Mouse (Mus musculus) megakaryocyte, embryonic 14.5 days (primary cell): ENCODE results near the gene Pla2g4d. TPM values are rescaled to one million over a fixed set of nuclear protein-coding genes. Genes with fewer than 3 reads are reported as not detected.

Experiments used
- H3K27me3 ChIP-seq: replicated peaks from 2 replicates; pipeline ENCODE3; 2012; ENCODE audit warnings: inconsistent platforms
- H3K36me3 ChIP-seq: replicated peaks from 2 replicates; pipeline ENCODE3; 2012; ENCODE audit warnings: low read length, inconsistent platforms, mixed read lengths
- H3K4me1 ChIP-seq: 2 replicates; pipeline ENCODE4 v1.6.1; 2012; ENCODE audit warnings: inconsistent platforms
- H3K4me3 ChIP-seq: replicated peaks from 2 replicates; pipeline ENCODE3; 2012; ENCODE audit warnings: moderate library complexity, mild to moderate bottlenecking, inconsistent platforms
- H3K9me3 ChIP-seq: 2 replicates; pipeline ENCODE4 v1.6.1; 2012; ENCODE audit warnings: inconsistent platforms
- FLI1 ChIP-seq: IDR thresholded peaks from 2 replicates; pipeline ENCODE4 v1.6.1; 2012; ENCODE audit warnings: low read length, inconsistent platforms, mixed read lengths
- GATA1 ChIP-seq: IDR thresholded peaks from 3 replicates; pipeline ENCODE4 v1.6.1; 2012; ENCODE audit warnings: mixed read lengths, low read length, inconsistent platforms, borderline replicate concordance
- polyA plus RNA-seq: library from polyadenylated mRNA; stranded (reverse); fragments of >175 nt; gene quantifications from 2 replicates; pipeline ENCODE4 v1.2.3, GENCODE M21; 2012; ENCODE audit warnings: low replicate concordance; ENCODE audit not compliant: insufficient read depth

Gene Pla2g4d
- polyA plus RNA-seq, 1 experiment, result 0.03 TPM

DNA sequence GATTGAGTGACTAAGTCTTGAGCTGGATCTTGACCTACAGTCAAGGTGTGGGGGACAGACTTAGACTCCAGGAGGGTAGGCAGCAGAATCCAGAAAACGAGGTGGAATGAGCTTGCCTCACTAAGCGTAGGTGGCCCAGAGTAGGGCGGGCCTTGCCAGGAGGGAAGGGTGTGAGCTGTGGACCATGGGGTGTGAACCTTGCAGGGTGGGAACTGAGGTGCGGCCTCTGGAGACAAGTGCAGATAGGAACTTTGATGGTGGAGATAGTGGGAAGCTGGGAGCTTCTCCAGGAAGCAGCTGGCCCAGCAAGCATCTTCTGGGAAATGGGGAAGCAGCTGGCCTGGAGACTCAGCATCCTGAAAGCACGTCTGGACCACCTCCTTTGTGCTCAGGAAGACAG, 51.2 kb downstream of the Pla2g4d start:
- TF ChIP-seq GATA1, result no peak
- no peaks in the 10 kb centered on the region for H3K36me3 ChIP-seq

DNA sequence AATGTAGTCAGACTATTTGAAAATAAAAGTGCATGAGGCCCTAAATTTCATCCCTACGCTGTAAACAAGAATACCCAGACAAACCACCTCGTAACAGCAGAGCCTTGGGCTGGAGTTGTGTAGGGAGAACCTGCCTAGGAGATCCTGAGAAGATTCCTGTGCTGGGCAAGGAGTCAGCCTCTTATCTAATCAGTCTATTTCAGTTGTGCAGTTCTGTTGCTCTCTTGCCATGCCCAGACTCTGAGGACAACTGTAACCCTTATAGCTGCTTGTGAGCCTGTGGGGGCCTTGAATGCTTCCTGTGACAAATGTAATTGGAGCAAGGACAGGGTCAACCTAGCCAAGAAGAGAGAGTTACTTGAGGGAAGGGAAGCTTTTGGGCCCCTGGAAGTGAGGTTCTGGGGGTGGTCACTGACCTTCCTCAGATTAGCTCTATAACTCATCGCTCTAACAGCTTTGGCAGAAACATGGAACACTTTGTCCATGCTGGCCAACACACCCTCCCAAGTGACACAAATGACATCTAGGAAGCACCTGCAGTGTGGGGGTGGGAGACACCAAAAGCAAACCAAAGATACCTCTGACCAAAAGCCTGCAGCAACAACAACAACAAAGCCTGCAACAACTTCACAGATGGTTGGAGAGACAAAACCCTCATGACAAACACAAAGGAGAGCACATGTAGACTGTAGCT, 52.9 kb downstream of the Pla2g4d start:
- Histone ChIP-seq H3K27me3 (peaks cover 19% of the 10 kb centered on the region), H3K36me3 (no peaks in the 10 kb centered on the region), H3K9me3 (no peaks in the 10 kb centered on the region), H3K4me3 (no peak overlapping the region), H3K4me1 (peaks cover 1% of the 10 kb centered on the region)
- TF ChIP-seq GATA1, result no peak
- no peak for TF ChIP-seq FLI1

More for the DNA sequence above, 51.2 kb downstream of the Pla2g4d start:
- Histone ChIP-seq H3K4me3 (no peak overlapping the region), H3K27me3 (peaks cover 23% of the 10 kb centered on the region), H3K4me1 (no peaks in the 10 kb centered on the region; the same call in 1 of the 2 replicates), H3K9me3 (no peaks in the 10 kb centered on the region)

DNA sequence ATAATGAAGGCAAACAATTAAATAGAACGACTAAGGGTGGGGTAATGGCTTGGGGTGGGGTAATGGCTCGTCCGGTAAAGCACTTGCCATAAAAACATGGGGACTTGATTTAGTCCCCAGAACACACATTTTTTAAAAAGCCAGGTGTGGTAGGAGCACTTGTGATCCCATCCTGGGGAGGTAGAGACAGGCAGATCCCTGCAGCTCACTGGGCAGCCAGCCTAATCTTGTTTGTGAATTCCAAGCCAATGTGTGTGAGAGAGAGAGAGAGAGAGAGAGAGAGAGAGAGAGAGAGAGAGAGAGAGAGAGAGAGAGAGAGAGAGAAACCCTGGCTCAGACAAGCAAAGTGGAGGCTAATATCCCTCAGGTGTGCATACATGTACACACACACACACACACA, 53.6 kb downstream of the Pla2g4d start:
- TF ChIP-seq FLI1 (no peak), GATA1 (no peak)
- Histone ChIP-seq H3K4me1 (peaks cover 4% of the 10 kb centered on the region), H3K36me3 (no peaks in the 10 kb centered on the region), H3K9me3 (no peaks in the 10 kb centered on the region), H3K4me3 (no peak overlapping the region), H3K27me3 (peaks cover 23% of the 10 kb centered on the region)

DNA sequence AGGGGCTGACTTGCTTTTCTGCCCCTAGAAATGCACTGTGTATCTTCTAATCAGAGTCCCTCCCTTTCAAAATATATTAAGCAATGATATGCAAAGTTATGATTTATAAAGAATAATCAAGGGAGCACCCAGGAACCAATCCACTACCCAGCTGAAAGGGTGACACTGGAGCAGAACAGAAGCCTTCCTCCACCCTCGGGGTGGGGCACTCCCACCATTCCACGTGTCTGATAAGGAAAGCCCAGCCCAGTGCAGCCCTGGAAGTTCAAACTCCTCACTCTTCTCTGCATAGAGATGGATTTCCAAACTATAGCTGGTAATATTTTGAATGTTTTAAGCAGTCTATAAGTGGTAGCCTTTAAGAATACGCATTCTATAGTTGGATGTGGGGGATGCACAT, 57.4 kb downstream of the Pla2g4d start:
- Histone ChIP-seq H3K27me3 (peaks cover 29% of the 10 kb centered on the region), H3K4me1 (peaks cover 4% of the 10 kb centered on the region), H3K36me3 (no peaks in the 10 kb centered on the region), H3K4me3 (no peak overlapping the region), H3K9me3 (no peaks in the 10 kb centered on the region)
- TF ChIP-seq FLI1, result no peak
- no peak for TF ChIP-seq GATA1

Other genes starting within 250 kb of the Pla2g4d start
- gene Ehd4, start 134.6 kb downstream of the Pla2g4d start, polyA plus RNA-seq, result 55.8 and 61.8 TPM in 2 replicates
- gene Pla2g4e, start 43.9 kb downstream of the Pla2g4d start, polyA plus RNA-seq, result 0.07 TPM in 1 of 2 replicates, not detected in the other
- 0.04 TPM in 1 of 2 replicates, not detected in the other for gene Pla2g4f, start 25.0 kb upstream of the Pla2g4d start, polyA plus RNA-seq
- gene Vps39, start 63.9 kb upstream of the Pla2g4d start, polyA plus RNA-seq, result 2.0 and 4.7 TPM in 2 replicates
- 0.86 TPM in 1 of 2 replicates, not detected in the other for gene Ganc, start 114.7 kb upstream of the Pla2g4d start, polyA plus RNA-seq
- 0.91 TPM in 1 of 2 replicates, not detected in the other for gene Tmem87a, start 114.9 kb upstream of the Pla2g4d start, polyA plus RNA-seq
- gene Capn3, start 166.8 kb upstream of the Pla2g4d start, polyA plus RNA-seq, result 9.7 and 29.4 TPM in 2 replicates